Mouse (Mus musculus): Measurements from ENCODE around the gene Slc20a1.

DNA sequence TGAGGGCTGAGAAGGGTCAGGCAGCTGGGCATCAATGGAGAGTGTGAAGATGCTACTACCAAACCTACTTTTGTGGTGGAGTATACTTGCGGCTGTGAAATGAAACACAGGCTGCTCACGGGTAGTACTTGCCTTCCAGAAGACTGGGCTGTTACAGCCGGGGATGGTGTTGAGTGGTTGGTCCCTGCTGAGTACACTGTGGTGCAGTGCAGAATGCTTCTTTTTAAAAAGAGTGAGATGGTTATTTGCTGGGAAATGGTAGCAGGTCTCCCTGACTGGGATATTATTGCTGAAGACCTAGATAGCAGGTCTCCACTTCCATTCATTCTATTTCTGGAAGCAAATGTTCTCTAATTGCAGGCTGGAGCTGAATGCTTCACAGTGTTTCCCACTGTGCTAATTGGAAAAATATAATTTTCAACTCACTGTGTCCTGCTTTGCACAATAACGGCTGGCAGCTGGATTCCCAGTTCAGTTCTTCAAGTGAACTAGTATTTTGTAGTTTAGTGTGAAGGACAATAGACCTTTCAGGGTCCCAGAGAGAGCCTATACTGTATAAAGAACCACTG lies 20.1 kb downstream of the Slc20a1 start:
- TF ChIP-seq CTCF (IDR thresholded peaks at IDR 0.05; ENCODE audit: low read depth) (no peak), EP300 (optimal IDR thresholded peaks at IDR 0.05) (no peak)
